Mouse (Mus musculus) myocyte (in vitro differentiated cells): Measurements from ENCODE around the gene Sstr3.

Source experiments
- CEBPB ChIP-seq: IDR thresholded peaks from 2 replicates; pipeline ENCODE4 v1.6.1; 2011; ENCODE audit warnings: mild to moderate bottlenecking, moderate library complexity; ENCODE audit not compliant: poor library complexity, insufficient read depth, severe bottlenecking
- E2F4 ChIP-seq: IDR thresholded peaks from one replicate; pipeline ENCODE4 v1.6.1; 2011; ENCODE audit warnings: mild to moderate bottlenecking, control low read depth, moderate library complexity; ENCODE audit not compliant: insufficient read depth
- MAX ChIP-seq: IDR thresholded peaks from one replicate; pipeline ENCODE4 v1.6.1; 2011; ENCODE audit warnings: low read depth, mild to moderate bottlenecking, control low read depth
- MYOD1 ChIP-seq, 3 experiments: IDR thresholded peaks; one replicate each; pipeline ENCODE4 v1.6.1; 2011; ENCODE audit warnings: control low read depth in 2 of 3, low read depth in 2 of 3, mild to moderate bottlenecking in 2 of 3, moderate library complexity in 1 of 3; ENCODE audit not compliant: insufficient read length in 2 of 3, control insufficient read depth in 1 of 3
- MYOG ChIP-seq, 3 experiments: IDR thresholded peaks; one replicate each; pipeline ENCODE4 v1.6.1; 2011; ENCODE audit warnings: control low read depth in 2 of 3, low read depth in 2 of 3, mild to moderate bottlenecking in 2 of 3; ENCODE audit not compliant: insufficient read length in 2 of 3, control insufficient read depth in 1 of 3, insufficient read depth in 1 of 3
- POLR2A ChIP-seq: IDR thresholded peaks from one replicate; pipeline ENCODE4 v1.6.1; 2011; ENCODE audit warnings: low read depth, mild to moderate bottlenecking, control low read depth, moderate library complexity; ENCODE audit not compliant: insufficient read length
- POLR2AphosphoS2 ChIP-seq: IDR thresholded peaks from one replicate; pipeline ENCODE4 v1.6.1; 2011; ENCODE audit warnings: low read depth, control low read depth; ENCODE audit not compliant: insufficient read length
- REST ChIP-seq: IDR thresholded peaks from one replicate; pipeline ENCODE4 v1.6.1; 2011; ENCODE audit warnings: mild to moderate bottlenecking, control low read depth, moderate library complexity; ENCODE audit not compliant: insufficient read depth, insufficient read length
- SRF ChIP-seq: IDR thresholded peaks from one replicate; pipeline ENCODE4 v1.6.1; 2011; ENCODE audit warnings: low read depth; ENCODE audit not compliant: control insufficient read depth, insufficient read length
- TCF12 ChIP-seq: IDR thresholded peaks from one replicate; pipeline ENCODE4 v1.6.1; 2011; ENCODE audit warnings: mild to moderate bottlenecking, control low read depth; ENCODE audit not compliant: poor library complexity, insufficient read depth, severe bottlenecking
- TCF3 ChIP-seq: IDR thresholded peaks from one replicate; pipeline ENCODE4 v1.6.1; 2011; ENCODE audit warnings: low read depth, control low read depth; ENCODE audit not compliant: insufficient read length
- USF1 ChIP-seq: IDR thresholded peaks from one replicate; pipeline ENCODE4 v1.6.1; 2011; ENCODE audit warnings: low read depth, mild to moderate bottlenecking, control low read depth, moderate library complexity

DNA sequence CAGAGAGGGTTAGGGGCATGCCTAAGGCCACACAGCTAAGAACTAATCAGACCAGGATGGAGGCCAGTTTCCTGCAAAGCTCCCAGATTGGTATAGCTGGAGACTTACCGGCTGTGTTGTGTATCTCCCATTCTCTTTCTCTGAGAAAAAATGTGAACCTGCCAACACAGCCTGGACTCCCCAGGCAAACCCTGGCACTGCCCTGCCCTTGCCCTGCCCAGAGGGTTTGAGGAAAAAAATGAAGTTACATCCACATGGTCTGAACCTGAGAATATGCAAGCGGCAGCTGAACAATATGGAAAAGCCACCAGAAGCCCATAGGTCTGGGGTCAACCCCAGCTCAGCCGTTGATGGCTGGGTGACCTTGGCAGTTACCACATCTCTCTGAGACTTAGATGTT, 55.2 kb downstream of the Sstr3 start:
- TF ChIP-seq POLR2A (no peak), MYOG (IDR thresholded peaks at IDR 0.05; ENCODE audit: control insufficient read depth in 1 of 3, insufficient read depth in 1 of 3, insufficient read length in 2 of 3, low read depth in 2 of 3) (no peak), E2F4 (no peak), POLR2AphosphoS2 (no peak), TCF12 (no peak), MAX (no peak), USF1 (no peak), REST (no peak), SRF (no peak), MYOD1 (IDR thresholded peaks at IDR 0.05; ENCODE audit: control insufficient read depth in 1 of 3, insufficient read length in 2 of 3, low read depth in 2 of 3) (no peak), CEBPB (no peak), TCF3 (no peak)
